Mouse (Mus musculus) lung, postnatal 4 days (tissue): ENCODE results near the gene Polm.

ENCODE experiments used
- DNase-seq, 2 experiments: peaks; one replicate each; pipeline ENCODE4 v3.0.0; 2021

Polm gene

DNA sequence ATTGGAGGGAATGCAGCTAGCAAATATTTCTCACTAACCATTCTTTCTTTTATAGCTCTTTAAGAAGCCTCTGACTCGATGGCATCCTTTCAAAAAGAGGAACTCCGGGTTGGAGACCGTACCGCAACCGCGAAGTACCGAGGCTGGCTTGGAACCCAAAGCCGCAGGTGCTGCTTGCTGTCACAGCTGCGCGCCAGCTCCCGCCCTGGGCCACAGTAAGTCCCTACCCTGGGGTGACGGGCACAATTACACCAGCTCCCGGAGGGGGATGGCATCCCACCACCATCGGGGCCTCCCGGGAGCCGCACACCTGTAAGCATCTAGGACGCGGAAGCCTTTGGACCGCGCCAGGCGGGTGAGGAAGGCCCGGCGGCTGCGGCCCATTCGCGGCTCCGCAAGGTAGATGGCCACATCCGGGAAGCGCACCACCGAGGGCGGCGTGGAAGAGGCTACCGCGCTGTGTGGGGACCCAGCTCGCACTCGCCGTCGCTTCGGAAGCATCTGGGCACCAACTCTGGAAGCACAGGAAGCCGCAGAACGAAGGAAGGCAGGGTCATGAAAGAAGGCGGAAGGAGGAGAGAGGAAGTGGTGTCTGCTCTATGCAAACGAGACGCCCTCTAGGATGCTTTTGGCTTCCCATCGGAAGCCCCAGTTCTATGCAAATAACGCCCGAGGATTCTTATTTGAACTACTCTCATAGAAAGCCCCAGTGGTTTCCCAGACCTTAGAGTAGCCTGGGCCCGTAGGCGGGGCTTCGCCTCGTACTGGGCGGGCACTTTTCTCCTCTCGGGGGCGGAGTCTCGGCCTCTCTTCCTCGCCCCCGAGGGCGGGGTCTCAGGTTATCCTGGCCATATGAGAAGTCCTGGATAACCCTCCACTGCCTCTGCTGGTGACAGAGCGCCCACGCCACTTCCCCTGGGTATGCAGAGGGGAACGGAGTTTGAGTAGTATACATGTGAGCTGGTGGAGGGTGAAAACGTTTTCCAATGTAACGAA lies at the start of gene Polm:
Polm (minus strand) TSS at position 766 of the 996 bp plus-strand sequence.
- DNase-seq = peak; percentile 96

DNA sequence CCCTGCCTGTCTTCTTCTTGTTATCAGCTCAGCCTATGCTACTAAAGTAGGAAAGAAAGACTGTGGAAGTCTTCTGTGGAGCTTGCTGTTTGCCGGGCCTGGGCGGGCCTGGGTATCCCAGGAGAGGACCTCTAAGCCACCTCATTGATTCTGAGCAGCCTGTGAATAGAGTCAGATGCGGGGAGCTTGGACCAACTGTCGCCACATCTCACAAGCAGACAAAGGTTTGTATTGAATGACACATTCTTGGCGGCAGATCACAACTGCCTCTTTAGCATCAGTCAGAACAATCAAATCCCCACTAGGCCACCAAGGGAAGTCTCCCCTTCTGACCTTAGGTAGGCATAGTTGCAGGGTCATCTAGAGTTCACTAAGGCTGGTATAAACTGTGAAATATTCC lies 49.4 kb upstream of the Polm start:
- DNase-seq = no peak

DNA sequence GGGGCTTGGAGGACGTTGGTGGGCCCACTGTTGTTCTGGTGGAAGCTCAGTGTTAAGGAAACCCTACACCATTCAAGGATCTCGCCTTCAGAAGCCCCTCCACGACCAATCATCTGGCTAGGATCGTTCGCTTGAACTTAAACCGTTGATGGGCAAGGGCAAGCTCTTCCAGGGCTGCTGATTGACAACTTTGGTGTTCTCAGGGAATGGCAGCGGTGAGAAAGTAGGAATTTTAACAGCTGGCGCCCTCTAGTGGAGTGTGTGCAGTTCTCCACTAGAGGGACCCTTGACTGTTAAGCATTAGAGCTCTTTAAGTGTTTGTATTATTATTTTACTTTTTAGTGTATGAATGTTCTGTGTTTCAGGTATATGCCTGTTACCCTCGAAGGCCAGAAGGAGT lies 48.4 kb upstream of the Polm start:
- DNase-seq = peak in 1 of 2 experiments; percentile 75

DNA sequence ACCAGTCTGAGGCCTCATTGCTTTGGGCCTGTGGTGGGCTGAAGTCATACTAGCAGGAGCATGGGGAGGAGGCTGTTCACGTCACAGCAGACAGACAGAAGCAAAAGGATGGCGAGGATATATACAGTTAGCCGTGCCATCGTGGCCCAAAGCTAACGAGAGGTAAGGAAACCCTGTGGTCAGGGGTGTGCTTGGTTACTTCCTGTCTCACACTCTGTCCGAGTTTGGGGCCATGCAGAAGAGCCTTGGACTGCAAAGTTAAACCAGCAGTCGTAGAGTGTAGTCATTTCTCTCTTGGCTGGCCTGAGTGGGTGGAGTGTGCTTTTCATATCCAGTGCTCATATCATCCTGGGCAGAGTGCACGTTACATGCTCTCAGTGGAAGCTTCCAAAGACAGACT lies 44.7 kb upstream of the Polm start:
- no peak for DNase-seq

DNA sequence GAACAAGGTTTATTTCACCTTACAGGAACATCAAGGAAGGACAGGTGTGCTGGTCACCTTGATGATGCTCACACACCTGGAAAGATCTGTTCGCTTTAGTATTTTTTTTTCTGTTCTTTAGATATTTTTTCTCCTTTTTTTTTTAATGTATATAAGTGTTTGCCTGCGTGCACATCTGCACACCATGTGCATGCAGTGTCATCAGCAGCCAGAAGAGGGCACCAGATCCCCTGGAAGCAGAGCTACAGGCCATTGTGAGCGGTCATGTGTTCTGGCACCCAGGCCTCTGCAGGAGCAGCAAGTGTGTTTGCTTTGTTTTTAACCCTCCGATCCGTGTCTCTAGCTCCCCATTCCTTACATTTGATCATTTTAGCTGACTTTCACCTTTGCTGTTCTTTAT lies 42.1 kb upstream of the Polm start:
- DNase-seq = peak; percentile 68 to 76

DNA sequence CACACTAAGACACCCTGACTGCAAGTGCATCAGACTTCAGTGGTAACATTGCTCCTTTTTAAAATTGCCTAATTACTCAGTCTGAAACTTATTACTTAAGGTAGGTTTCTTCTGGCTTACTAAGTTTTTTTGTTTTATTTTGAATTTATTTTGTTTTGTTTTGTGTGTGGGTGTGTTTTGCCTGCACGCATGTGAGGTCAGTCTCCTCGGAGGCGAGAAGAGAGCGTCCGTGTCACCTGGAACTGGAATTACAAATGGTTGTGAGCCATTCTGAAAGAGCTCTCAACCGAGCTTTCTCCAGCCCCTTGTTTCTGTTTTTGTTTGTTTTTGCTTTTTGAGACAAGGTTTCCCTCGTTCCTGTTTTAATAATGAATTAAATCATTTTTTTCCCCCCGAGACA lies 40.8 kb upstream of the Polm start:
- no peak for DNase-seq

DNA sequence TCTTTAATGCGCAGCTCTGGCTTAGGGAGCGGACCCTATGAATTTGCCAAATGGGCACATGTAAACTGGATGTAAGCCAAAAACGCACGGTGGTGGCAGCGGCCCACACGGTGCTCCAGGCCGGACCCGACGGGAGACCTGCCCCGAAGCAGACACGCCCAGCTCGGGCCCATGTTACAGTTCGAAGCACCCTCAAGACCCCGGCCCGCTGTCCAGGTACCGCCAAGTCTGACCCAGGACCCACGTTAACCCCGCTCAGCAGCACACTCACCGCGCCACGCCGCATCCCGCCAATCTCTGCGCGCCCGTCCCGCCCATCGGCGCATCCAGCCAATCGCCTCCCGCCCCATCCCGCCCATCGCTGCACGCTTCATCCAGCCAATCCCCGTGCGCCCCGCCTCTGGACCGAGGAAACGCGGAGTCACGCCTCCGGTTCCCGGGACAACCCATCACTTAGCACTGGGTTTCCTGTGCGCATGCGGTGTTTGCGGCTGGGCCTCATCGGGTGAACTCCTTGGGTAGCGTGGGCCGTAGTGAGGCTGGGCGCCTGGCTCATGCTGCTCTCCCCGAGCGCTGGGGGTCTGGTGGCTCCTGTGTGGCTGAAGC lies 40.2 kb upstream of the Polm start, which contains the start of gene Pold2:
Pold2 (minus strand) TSS at position 372 of the 606 bp plus-strand sequence.
- DNase-seq = peak; percentile 98

DNA sequence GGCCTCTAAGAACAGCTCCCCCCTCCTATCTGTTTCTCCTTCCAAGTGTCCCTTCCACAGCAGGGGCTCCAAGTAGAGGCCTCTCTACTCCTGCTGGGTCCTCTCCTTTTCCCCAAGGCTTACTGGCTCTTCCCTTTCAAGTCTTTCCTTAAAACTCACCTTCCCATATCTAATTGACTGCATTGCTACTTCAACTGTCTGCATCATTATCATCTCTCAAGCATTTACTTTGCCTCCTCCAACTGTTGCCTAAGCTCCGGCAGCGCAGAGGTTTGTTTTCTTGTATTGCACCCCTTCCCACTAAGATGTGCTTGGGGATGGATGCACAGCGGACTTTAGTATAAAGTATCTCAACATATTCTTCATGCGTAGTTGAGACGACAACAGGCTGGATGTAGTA lies 39.6 kb upstream of the Polm start:
- DNase-seq = no peak

DNA sequence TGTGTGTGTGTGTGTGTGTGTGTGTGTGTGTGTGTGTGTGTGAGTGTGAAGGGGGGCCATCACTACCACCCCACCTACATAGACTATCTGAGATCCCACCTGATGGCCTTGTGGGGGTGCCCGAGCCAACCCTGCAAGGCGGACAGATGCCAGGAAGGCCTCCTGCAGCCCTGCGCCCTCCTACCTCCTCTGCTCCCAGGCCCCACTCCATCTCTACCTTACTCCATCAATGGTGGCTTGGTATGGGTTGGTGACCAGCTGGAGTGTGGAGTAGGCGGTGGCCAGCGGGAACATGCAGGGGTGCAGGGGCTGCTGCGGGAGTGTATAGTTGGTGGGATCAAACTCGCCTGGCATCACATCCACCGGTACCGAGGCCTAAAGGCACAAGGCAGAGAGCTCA lies 35.4 kb upstream of the Polm start:
- no peak for DNase-seq

DNA sequence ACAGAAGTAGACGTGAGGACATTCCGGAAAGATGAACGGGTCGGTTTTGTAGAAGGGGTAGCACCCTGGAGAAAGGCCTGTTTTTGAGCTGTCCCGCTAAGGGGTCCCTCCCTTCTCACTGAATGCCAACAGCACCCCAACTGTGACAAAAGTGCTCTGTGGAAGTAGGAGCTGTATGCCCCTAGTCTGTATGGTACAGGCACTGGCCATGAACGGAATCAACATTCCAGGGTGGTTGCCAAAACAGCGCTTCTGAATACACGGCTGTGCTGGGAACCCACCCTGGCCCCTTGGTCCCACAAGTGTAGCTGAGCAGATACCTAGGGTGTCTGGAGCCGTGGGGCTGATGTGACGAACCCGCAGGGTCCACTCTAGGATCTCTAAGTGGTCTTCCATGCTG lies 34.9 kb upstream of the Polm start:
- no peak for DNase-seq

DNA sequence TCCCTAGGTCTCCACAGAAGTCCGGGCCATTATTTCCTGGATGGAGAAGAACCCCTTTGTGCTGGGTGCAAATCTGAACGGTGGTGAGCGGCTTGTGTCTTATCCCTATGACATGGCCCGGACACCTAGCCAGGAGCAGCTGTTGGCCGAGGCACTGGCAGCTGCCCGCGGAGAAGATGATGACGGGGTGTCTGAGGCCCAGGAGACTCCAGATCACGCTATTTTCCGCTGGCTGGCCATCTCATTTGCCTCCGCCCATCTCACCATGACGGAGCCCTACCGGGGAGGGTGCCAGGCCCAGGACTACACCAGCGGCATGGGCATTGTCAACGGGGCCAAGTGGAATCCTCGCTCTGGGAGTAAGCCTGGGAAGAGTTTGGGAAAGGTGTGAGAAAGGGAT lies 32.3 kb upstream of the Polm start:
- DNase-seq = no peak

DNA sequence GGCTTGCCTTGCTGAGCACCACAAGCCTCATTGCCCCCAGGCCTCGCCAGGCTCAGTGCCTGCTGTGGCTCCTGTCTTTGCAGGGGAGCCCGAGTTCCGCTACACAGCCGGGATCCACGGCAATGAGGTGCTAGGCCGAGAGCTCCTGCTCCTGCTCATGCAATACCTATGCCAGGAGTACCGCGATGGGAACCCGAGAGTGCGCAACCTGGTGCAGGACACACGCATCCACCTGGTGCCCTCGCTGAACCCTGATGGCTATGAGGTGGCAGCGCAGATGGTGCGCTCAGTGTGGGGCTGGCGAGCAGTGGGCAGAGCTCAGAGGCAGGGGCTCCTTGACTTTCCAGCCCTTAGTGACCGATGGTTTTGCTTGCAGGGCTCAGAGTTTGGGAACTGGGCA lies 31.5 kb upstream of the Polm start:
- DNase-seq = no peak

DNA sequence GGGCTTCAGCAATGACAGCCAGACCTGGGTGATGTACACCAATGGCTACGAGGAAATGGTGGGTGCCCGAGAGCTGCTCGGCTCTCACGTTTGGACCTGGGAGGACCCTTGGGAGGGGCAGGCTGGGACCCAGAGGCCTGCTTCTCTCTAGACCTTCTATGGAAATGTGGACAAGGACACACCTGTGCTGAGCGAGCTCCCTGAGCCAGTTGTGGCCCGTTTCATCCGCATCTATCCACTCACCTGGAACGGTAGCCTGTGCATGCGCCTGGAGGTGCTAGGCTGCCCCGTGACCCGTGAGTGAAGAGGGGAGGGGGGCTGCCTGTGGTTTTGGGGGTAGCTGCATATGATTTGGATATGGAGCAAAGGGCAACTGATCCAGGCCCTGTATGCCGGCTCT lies 30.5 kb upstream of the Polm start:
- no peak for DNase-seq

DNA sequence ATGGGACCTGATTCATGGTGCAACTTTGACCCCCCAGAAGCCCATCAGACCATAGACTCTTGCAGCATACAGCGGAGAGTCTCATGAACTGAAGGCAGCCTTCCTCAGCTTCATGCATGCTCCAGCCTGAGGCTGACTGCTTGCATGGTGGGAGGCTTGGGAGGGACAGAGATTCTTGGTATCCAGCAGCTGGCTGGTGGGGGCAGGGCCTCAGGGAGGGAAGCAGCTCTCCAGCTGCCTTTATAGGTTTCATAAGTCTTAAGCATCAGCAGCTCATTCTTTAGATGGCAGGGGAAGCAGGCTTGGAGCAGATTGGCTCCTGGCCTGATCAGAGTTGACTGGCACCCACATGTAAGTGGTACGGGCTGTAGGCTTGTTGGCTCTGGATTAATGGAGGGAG lies 29.4 kb upstream of the Polm start:
- peak in 1 of 2 experiments; percentile 72 for DNase-seq

DNA sequence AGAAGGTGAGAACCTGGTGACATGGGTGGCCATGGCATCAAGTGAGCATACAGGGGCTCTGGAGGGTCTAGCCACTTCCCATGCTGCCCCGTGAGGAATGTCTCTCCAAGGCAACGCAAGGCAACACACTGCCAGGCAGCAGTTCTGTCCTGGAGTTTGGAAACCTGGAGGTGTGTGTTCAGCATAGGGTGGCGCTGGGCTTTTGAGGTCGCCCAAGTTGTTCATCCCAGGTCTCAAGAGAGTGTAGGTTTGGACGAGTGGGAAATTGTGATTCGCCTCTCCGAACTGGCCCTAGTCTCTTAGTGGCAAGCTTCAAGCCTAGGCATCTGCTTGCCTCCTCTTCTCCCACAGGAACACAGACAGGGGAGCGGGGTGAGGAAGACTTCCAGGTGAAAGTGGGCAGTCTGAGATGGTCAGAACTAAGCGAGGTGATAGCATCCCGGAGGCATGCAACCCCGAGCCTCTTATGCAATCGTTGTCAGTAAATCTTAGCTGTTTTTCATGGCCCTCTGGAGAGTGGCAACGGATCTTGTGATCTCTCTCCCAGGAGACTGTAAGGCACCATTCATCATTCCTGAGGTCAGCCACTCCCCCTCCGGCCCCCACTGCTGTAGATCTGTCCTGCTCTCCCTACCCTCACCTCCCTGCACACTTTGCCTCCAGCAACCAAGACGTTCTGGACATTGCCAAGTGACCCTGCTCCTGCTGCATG lies 24.7 kb upstream of the Polm start:
- DNase-seq = no peak

DNA sequence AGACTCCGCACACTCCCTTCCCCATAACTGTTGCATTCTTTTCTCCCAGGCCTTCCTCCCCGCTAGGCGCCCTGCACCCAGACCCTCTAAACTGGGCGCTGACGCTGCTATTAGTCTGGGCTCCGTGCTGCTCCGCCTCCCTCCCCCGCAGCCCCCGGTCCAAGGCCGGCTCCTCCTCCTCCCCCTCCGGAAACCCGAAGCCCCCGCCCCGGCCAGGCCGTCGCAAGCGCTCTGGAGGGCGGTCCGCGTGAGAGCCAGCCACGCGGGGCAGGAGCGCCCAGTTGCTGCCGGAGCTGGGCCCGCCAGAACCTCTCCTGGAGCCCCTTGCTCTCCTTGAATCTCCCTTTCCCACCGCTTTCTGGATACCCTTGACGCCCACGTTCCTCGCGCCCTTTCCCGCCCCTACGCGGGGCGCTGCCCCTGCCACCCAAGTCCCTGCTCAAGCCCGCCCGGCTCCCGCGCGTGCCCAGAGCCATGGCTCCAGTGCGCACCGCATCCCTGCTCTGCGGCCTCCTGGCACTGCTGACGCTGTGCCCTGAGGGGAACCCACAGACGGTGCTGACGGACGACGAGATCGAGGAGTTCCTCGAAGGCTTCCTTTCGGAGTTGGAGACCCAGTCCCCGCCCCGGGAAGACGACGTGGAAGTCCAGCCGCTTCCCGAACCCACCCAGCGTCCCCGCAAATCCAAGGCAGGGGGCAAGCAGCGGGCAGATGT lies 24.0 kb upstream of the Polm start, which contains the start of gene Aebp1:
Aebp1 (plus strand) TSS at position 270 of the 716 bp plus-strand sequence.
- DNase-seq = peak; percentile 75 to 82

DNA sequence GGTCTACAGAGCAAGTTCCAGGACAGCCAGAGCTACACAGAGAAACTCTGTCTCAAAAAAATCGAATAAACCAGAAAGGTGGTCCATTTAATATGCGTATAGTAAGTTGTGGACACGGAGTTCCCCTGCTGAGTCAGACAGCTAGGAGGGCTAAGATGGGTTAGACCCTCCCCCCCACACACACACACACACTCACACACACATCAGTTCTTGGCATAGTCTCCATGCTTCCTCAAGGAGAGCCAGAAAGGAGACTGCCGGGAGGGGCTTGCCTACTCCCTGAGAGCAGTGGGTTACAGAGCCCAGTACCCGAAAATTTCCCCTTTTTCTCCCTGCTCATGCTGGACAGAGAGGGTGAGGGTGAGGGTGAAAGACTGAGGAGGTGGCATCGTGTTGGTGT lies 22.8 kb upstream of the Polm start:
- no peak for DNase-seq

DNA sequence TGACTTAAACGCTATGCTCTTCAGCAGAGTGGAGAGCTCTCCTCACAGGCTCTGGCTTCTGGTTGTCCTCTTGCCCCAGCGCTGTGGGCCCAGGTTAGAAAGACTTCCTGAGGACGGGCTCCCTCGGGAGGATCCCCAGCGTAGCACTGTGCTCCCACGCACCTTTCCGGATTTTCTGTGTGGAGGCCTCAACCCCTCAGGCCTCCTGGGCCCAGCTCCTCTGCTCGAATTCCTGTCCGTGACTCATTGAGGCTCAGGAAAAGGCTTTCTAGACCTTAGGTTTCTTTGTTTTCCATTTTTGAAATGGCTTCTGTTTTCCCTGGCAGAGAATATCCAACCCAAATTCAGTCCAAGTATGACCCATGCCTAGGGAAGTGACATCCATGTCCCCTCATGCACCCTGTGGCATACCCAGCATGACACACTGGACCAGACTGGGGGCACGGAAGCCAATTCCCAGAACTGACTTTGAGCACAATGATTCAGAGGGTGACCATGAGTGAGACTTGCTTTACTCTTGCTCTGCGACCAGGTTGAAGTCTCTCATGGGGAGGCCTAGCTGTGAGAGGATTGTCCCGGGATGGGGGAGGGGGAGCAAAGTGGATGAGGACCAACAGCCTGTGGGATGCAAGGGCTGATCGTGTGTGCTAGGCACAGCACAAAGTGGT lies 22.2 kb upstream of the Polm start:
- no peak for DNase-seq

DNA sequence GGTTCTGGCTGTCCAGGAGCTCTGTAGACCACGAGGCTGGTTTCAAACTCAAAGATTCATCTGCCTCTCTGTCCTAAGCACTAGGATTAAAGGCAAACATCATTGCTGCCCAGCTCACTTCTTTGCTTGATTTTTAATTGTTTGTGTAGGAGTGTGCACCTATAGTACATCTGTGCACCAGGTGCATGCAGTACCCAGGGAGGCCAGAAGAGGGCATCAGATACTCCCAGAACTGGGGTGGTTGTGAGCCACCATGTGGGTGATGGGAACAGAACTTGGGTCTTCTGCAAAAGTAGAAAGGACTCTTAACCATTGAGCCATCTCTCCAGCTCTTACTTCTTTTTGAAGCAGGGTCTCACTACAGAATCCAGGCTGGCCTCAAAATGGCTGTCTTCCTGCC lies 20.9 kb upstream of the Polm start:
- DNase-seq = no peak

DNA sequence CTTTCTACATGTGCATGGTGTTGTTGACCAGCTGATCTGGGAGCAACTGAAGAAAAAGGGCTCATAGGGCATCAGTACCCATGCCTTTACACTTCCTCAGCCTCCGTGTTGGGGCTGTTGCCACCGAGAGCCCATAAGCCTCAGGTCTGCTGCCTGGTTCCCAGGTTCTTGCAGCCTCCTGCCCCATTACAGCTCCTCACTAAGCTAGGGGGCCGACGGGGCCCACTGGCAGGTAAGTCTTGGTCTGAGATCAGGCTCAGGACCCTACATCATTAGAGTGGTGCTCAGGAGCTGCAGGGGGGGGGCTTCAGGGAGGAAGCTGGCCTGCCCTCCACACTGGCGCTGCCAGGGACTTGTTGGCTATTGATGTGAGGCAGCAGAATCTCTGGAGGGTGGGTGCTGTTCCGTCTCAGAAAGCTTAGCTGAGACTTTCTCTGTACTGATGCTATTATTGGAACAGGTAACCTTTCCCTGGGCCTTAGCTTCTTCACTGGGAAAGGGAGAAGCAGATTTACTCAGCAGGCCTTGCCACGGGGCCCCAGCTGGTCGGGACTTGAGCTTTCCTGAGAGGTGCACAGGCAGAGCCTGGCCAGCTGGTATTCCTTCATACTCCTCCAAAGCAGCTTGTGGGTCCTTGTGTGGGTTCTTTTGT lies 18.8 kb upstream of the Polm start:
- DNase-seq = no peak

DNA sequence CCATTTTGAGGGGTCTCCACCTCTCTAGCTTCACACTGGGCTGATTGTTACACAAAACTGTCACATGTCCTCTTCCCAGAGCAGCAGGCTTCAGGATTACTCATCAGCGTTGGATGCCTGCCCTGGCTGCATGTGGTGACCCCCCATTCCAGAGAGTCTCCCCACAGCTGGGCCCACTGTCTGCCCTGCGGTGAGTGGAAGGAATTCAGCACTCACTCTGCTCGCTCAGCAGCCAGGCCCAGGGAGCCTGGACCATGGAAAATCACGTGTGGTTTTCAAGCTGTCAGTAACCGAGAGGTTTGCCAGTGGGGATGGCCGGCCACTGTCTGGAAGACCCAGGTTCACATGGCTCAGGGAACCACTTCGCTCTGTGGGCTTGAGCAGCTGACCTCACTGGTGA lies 18.1 kb upstream of the Polm start:
- DNase-seq = peak; percentile 55 to 77

DNA sequence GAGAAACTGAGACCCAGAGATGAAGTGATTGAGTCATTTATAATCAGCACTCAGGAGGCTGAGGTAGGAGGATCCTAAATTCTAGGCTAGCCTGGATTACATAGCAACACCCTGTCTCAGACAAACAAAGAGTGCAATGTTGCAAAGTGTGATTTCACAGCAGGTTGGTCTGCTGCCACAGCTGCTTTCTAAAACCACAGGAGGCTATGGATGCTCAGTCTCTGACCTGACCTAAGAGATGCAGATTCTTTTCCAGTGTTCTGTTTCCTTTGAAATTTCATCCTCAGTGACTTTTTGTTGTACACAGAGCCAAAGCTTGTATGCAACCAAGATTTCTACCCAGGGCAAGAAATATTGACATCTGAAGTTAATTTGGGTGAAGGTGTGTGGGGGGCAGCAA lies 17.7 kb upstream of the Polm start:
- no peak for DNase-seq
